Mouse (Mus musculus) cerebellum, adult 11-12 months (tissue): ENCODE results near the gene Hcn4.

ENCODE experiments used
- DNase-seq: peaks from one replicate; pipeline ENCODE4 v3.0.0; 2022

The Hcn4 gene

DNA sequence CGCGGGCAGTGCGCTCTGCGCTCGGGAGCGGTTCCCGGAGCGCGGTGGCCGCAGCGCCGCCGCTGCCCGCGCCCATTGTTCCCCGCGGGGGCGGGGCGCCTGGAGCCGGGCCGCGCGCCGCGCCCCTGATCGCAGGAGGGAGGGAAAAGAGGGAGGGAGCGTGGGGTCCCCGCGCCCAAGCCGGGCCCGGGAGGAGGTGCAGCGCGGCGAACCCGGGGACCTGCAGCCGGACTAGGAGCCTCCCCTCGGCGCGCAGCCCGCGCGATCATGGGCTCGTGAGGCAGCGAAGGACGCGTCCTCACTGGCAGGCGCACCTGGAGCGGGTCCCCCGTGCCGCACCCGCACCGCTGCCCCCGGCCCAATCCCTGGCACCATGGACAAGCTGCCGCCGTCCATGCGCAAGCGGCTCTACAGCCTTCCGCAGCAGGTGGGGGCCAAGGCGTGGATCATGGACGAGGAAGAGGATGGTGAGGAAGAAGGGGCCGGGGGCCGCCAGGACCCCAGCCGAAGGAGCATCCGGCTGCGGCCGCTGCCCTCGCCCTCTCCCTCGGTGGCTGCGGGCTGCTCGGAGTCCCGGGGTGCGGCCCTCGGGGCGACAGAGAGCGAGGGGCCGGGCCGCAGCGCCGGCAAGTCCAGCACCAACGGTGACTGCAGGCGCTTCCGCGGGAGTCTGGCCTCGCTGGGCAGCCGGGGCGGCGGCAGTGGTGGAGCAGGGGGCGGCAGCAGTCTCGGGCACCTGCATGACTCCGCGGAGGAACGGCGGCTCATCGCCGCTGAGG, at the start of gene Hcn4:
Hcn4 (plus strand) TSS at position 274 of the 779 bp plus-strand sequence.
- no peak for DNase-seq

DNA sequence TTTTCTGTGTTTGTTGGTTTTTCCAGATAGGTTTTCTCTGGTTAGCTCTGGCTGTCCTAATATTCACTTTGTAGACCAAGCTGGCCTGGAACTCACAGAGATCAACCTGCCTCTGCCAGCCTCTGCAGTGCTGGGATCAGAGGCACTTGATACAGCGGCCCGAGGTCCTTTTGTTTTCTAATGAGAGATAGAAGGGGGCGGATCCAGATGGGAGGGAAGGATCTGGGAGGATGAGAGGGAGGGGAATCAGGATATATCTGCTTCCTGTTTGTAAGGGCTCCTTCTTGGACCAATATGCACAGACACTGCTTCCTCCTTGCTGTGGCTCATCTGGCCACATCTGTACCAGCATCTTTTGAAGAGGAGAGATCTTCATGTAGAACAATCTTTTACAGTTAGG, 48.5 kb upstream of the Hcn4 start:
- no peak for DNase-seq

DNA sequence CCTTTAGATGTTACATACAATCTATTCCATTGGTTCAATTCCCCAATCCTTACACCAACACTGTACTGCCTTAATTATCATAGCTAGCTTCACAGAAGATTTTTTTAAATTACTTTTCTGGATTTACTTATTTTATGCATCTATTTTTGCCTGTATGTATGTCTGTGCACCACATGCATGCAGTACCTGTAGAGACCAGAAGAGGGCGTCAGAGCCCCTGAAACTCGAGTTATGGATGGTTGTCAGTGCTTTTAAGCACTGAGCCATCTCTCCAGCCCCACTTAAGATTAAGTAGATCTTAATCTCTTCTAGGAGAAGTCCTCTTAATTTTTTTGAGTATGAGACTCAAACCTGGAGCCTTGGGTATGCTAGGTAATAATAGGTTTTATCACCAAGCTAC, 47.8 kb upstream of the Hcn4 start:
- no peak for DNase-seq

DNA sequence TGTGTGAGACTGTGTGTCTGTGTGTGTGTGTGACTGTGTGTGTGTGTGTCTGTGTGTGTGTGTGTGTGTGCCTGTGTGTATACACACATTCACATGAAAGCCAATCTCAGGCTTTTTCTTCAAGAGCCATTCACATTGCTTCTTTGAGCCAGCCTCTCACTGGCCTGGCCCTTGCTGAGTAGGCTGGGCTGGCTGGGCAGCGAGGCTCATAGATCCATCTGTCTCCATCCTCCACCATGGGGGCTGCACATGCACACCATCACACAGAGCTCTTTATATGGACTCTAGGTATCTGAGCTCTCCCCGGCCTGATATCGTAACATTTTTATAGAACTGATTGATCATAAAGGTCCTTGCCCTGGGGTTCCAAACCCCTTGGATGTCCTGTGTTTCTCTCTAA, 33.7 kb upstream of the Hcn4 start:
- DNase-seq: no peak

DNA sequence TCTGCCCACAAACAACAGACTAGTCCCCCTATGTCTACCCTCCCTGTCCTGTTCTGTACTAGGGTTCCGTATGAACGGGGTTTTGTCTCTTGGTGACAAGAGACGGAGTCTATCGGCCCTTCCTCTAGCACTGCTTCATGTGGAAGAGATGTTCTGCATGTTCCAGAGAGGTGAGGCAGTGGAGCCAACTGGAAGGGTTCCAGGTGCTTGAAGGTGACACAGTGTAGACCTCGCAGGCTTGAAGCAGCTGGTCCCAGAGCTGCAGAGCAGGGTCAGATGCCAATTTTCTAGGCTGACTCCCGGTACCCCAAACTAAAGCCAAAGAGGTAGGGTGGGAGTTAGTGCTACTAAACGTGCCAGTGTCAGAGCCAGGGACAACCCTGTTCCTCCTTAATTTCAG, 25.1 kb upstream of the Hcn4 start:
- DNase-seq: no peak

DNA sequence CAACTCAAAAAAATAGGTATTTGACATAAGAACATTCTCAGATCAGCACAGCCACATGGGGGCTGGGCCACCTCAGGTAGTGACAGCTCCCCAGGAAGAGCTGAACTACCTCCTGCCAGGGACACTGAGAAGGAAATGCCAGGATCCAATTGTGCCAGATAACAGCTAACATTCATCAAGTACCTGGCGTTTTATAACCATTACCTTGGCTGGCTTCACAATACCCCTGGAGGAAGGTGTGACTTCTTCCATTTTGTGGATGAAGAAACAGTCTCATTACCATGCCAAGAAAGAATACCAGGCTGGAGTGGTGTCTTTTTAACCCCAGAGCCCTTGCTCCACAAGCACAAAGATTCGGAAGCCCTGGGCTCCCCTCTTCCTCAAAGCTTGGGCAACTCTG, 21.8 kb upstream of the Hcn4 start:
- no peak for DNase-seq

DNA sequence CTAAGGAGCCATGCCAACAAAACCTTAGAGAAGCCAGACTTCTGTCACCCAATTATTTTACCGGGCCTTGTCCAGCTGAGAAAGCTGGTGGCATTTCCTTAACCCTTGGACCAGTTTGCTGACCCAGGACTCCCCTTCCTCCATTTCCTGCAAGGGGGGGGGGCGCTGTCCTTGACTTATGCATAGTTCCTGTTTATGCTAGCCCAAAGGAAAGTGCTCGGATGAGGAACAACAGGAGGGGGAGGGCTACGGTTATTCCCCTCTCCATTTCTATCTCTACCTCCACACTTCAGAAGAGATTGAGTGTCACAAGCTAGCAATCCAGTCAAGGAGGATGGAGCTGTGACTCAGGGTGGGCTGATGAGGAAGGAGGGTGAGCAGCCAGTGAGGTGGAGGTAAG, 20.9 kb upstream of the Hcn4 start:
- no peak for DNase-seq

DNA sequence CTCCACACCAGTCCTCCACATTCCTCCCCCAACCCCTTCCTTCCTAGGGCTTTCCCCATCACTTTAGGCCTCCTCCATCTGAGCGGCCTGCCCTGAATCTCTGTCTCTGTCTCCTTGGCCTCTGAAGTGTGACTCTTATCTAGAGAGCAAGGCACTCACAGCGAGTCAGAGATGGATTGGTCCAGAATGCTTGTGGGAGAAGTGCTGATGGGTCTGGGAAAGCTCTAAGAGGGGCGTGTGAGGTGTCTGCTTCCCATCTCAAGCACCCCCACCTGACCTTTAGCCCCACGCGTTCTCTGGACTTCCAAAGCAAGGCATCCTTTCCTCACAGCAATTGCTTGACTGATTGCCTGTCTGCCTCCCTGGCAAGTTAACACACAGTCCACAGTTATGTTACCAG, 20.4 kb upstream of the Hcn4 start:
- no peak for DNase-seq

DNA sequence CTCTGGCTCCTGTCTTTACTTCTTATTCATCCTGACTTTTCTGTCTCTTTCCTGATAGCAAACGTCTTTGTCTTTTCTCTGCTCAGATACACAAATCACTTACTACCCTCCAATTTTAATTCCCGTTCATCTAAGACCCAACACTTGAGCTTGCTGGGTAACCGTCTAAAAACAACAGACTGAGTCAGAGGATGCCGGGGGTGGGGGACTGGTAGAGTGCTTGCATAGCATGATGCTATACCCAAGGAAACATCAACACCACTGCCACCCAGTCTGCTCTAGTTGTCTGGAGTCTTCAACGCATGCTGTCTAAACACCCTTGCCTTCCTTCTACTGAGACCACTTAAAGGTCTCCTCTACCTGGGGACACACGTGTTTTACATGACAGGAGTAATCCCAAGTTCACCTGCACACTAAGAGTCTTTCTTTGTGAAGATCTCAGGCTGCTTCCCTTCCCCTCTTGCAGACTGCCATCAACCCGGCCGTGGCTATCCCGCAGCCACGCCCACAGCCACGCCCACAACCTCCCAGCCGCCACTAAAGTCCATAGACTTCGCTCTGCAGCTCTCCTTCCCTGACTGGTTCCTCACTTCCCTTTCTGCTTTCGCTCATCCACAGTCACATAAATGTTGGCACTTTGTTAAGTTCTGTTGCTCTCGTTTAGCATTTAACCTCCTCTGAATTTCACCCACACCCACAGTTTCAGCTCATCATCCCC, 17.5 kb upstream of the Hcn4 start:
- DNase-seq: no peak

DNA sequence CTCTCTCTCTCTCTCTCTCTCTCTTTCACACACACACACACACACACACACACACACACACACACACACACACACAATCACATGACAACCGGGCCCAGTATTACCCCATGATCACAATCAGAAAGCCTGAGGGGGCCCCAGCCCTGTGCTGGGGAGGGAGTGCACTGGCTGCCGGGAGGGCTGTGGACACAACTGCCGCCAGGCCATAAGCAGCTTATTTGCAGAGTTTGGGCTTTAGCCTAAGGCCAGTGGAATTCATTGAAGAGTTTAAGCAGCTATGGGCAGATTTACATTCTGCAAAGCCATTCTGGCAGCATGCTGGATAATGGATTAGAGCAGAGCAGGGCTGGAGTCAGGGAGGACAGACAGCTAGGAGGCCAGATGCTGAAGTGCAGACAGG, 12.0 kb upstream of the Hcn4 start:
- DNase-seq: no peak

DNA sequence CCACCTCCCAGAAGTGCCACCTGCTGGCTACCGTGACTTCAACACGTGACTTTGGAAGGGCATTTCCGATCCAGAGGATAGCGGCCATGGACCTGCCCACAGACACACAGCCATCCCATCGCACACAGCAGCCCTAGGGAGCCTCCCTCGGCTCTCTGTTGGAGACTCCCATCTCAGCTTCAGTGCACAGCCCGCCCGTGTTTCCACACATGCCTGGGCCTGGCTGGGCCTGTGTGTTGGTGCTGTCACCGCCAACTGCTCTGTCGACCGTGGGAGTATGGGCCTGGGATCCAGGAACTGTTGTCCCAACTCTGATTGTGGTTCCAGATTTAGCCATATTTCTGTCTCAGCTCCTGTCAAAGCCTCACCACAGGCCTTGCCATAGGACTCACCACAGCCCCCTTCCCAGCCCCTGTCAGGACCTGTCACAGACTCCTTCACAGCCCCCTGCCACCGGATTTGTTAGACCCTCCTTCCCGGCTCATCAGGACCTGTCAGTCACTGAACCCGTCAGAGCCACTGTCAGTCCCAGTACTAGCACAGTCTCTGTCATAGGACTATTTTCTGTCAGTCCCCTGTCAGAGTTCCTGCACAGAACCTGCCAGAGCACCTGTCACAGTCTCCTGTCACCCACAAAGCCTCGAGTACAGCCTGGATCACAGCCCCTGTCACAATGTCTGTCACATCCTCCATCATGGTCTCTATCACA, 7.5 kb upstream of the Hcn4 start:
- DNase-seq: no peak

DNA sequence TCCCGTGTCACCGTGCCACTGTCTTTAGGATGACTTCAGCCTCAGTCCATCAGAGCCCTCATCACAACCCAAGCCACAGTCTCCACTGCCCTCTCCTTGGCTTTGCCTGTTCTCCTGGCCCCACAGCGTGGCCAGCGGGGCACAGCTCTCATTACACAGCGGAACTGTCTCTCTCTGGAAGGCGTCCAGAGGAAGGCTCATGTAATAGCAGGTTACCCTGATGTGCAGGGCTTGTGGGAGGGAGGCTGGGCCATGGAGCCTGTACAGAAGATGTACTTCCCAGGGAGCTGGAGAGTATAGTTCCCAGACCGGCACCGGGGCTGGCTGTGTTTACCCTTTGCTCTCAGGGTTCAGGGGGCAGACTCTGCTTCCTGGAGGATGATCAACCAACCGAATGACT, 6.8 kb upstream of the Hcn4 start:
- no peak for DNase-seq

DNA sequence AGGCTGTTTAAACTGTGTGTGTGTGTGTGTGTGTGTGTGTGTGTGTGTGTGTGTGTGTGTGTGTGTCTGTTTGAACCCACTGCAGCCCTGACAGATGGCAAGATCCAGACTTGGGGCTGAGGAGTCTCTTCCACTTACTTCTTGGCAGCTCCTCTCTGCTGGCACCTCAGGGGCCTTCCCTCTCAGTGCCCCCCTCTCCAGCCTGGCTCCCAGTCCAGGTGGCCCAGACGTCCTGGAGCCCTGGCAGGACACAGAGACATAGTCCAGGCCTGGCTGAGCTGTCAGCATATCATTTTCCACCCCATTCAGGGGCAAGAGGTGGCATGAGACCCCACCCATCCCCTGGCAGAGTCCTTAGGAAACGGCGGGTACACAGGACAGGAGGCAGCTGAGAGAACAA, 5.5 kb upstream of the Hcn4 start:
- no peak for DNase-seq

DNA sequence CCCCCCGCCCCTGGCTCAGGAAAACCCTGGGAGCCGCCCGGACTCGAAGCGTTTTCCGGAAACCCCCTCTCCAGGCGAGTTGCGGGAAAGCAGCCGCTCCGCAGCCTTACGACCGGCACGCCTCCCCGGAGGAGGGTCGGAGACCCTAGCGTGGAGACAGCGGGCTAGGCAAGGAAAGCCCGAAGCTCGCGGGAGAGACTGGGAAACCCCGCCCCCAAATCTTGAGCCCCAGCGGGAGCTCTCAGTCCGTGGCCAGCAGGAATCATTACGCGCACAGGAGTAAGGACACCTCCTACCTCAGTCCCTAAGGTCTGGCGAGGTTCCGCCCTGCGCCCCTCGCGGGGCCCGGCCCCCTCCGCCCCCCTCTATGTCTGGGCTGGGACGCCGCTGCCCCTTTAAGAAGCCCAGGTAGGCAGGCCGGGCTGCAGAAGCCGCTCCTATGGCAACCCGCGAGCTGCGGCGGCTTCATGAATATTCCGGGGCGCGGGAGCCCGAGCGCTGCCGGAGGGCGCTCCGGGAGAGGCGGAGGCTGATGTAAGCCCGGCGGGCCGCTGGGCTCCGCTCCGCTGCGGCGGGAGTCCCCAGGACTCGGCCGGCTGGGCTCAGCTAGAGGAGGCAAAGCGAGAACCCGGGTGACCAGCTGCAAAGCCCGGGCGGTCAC, 651 bp upstream of the Hcn4 start:
- DNase-seq: peak; percentile 20

DNA sequence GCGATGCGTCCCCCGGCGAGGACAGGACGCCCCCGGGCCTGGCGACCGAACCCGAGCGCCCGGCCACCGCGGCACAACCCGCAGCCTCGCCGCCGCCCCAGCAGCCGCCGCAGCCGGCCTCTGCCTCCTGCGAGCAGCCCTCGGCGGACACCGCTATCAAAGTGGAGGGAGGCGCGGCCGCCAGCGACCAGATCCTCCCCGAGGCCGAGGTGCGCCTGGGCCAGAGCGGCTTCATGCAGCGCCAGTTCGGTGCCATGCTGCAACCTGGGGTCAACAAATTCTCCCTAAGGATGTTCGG, 655 bp downstream of the Hcn4 start:
- DNase-seq: no peak

DNA sequence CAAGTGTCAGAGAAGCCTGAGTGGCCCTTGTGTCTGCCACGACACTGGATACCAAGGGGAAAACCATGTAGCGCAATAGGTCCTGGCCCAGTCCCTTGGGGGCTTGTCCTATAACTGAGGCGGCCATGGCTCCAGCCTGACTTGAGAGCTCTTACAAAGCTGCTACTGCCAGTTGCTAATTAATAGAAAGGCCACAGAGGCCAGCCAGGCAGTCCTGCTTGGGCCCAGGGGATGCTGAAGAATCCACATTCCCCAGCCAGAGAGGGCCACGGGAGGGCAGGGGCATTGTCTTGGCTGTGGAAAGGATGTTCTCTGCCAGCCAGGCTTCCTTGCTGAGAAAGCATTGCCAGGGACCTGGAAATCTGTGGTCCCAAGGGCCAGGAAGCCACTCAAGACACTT, 6.4 kb downstream of the Hcn4 start:
- no peak for DNase-seq

DNA sequence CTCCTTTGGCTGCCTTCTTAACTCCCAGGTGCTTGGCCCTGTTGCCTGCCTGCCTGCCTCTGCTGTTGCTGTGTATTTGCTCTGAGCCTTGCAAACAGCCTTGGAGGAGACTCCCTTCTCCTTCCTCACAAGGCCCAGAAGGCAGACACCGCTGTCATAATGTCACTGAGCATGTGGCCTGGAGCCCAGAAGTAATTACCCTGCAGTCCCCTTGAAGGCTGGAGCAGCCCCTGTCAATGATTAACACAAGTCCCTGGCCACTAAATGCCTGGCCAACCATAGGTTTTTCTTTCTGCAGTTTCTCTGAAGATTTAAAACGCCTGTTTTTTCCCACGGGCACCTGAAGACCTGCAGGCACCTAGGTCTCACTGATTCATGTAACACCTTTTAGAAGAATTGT, 9.7 kb downstream of the Hcn4 start:
- DNase-seq: no peak

DNA sequence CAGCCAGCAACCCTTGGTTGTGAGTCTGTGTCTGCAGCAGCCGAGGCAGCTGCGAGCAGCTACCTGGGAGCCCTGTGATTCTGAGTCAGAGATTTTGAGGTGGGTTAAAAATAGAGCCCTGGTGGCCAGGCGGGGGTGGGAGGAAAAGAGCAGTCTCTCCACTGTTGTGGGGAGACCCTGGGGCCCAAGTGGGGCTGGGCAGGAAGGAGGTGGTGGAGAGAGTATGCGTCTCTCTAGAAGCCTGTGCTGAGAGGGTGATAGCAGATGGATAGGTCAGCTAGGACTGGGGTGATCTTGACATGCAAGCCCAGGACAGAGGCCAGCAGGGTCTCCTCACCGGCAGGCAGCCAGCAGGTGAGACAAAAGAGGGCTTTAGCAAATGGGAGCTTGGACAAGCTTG, 14.0 kb downstream of the Hcn4 start:
- no peak for DNase-seq

DNA sequence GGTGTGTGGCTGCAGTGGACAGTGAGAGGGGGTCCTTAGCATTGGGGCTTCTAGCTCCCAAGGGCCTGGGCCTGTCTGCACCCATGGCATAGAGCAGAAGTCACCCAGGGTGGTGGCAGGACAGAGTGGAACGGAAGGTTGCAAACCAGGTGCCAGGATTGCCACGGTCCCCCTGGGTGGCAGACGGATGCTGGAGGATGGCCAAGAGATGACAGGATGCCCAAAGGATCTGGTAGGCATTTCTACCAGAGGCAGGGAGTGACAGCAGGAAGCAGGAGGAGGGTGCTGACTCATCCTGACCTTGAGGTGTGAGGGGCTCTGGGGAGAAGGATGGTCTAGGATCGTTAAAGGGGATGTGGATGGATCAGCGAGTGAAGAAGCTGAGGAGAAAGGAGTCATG, 15.3 kb downstream of the Hcn4 start:
- peak; percentile 19 for DNase-seq

DNA sequence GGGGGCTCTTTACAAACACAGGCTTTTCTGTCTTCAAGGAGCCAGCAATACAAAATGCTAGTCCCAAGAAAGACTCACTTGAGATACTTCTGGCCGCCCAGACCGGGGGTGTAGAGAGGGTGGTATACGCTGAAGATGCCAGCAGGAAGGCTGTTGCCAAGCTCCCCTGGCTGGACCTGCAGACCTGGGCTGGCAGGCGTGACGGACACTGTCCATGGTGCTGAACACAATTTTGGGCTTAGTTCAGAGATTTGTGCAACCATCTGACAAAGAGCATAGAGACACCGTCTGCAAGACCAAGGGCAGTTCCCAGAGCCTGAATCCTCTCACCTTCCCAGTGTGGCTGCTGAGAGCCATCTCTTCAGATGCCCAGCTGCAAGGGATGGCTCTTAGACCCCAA, 18.4 kb downstream of the Hcn4 start:
- DNase-seq: no peak

DNA sequence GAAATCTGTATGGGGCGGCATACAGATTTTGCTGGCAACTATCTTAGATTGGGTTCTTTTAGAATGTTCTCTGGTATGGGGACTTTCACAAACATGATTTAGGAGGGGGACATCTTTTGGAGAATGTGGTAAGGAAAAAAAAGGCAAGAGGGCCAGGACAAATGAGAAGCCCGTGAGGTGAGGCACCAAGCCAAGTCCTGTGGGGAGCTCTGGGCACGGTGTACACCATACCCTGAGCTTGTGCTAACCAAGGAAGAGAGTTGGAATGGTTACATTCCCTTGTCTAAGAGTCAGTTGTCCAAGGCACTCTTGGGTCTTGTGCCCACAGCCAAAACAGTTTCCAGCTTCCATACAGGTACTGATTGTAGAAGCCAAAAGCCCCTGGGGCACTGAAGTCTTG, 21.4 kb downstream of the Hcn4 start:
- no peak for DNase-seq

DNA sequence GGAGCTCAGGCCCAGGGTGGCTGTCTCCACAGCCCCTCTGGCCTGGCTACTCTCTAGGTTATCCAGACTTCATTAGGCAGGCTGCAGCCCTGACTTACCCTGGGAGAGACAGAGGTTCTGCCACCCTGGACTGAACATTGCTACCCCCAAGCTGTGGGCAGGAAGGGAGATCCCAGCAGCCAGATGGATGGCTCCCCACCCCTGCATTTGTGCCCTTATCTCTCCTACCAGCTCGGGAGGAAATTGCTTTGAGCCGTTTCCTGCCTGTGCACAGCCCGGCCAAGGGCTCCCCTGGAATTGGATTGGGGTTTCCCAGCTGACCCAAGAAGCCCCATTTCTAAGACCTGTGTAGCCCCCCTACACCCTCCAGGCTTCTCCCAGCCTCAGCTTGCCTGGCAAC, 23.8 kb downstream of the Hcn4 start:
- no peak for DNase-seq

DNA sequence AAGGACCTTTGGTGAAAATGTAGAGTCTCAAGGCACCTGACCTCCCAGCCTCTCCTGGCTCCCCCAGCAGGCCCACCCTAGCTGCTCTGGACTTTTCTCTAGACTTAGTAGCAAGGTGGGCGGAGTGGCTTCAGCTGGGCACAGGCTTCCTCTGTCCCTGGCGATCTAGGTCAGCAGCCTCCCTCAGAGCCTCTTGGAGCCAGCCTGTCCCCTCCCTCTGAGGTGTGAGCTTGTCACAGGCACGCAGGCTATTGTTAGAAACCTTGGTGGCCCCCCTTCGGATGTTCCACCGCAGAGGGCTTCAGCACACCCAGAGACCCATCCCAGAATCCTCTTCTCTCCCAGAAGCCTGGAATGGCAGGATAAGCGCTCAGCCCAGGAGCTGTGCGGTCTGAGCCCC, 24.5 kb downstream of the Hcn4 start:
- DNase-seq: no peak
